Mouse (Mus musculus) T-cell, adult 66 days (primary cell): ENCODE data around the gene Bdnf. TPM values are rescaled to one million over a fixed set of nuclear protein-coding genes. Genes with fewer than 3 reads are reported as not detected.

Experiments used
- total RNA-seq, 2 experiments: library from RNA; stranded (reverse); gene quantifications; 3 replicates in 1 of 2; 4 replicates in 1 of 2; pipeline ENCODE4 v1.2.4; 2023

Gene Bdnf
- total RNA-seq = not detected

DNA sequence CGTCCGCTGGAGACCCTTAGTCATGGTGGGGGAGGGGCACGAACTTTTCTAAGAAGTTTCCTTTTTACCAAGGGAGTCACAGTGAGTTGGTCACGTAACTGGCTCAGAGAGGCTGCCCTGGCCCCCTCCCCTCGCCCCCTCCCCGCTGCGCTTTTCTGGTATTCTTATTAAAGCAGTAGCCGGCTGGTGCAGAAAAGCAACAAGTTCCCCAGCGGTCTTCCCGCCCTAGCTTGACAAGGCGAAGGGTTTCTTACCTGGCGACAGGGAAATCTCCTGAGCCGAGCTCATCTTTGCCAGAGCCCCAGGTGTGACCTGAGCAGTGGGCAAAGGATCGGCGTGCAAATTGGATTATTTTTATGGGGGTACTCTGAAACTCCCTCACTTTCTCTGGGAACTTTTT is at the start of gene Bdnf:
Bdnf (plus strand) TSS at position 169 of the 400 bp plus-strand sequence.

Other genes with a start within 250 kb of the Bdnf start
- gene Lin7c, start 216.2 kb downstream of the Bdnf start, total RNA-seq = 10 to 100 TPM; 63.1 to 70.5 TPM
- under 1 TPM; 0.20 to 0.21 TPM for gene Lgr4, start 242.9 kb downstream of the Bdnf start, total RNA-seq